Mouse (Mus musculus): ENCODE measurements at regions not wholly inside any gene's neighbourhood (a gene's known extent, or its start where the extent isn't known, plus 50 kb on each side); places are given as distances from the start of the nearest gene placed in this dataset.

GRCm38 (mm10) chr2:92767476-92768005 is 147.4 kb upstream of the Syt13 start:
- H3K79me2 ChIP-seq (ENCODE audit: control insufficient read depth, insufficient read depth, low read length, poor library complexity) = no peaks in the 10 kb centered on the region
- H3K4me3 ChIP-seq (ENCODE audit: control insufficient read depth in 1 of 2, insufficient read depth in 1 of 2, low read depth in 2 of 2, low read length in 2 of 2) = no peak overlapping the region
- H3K36me3 ChIP-seq (ENCODE audit: control insufficient read depth in 1 of 2, insufficient read depth in 2 of 2, low read length in 2 of 2) = no peaks in the 10 kb centered on the region
- no peak overlapping the region for H3K27ac ChIP-seq (ENCODE audit: control insufficient read depth, low read depth, low read length)
- DNase-seq (ENCODE audit: low read depth, low spot score) = no peak
- TF ChIP-seq JUND (IDR thresholded peaks at IDR 0.05; ENCODE audit: low read depth, low read length) = no peak
- no peak for TF ChIP-seq E2F4 (IDR thresholded peaks at IDR 0.05; ENCODE audit: borderline replicate concordance, low read depth, low read length)
- no peak for TF ChIP-seq MAX (IDR thresholded peaks at IDR 0.05; ENCODE audit: low read length)
- TF ChIP-seq ETS1 (IDR thresholded peaks at IDR 0.05; ENCODE audit: low read depth, low read length) = no peak
- TF ChIP-seq POLR2AphosphoS5 (IDR thresholded peaks at IDR 0.05; ENCODE audit: borderline replicate concordance, low read depth, low read length) = no peak
- no peaks in the 10 kb centered on the region for H3K4me1 ChIP-seq (ENCODE audit: control insufficient read depth in 1 of 2, insufficient read depth in 2 of 2, low read length in 2 of 2)
- H3K9me3 ChIP-seq (replicated peaks; ENCODE audit: insufficient read depth, low read length) = no peaks in the 10 kb centered on the region
- peaks cover under 1 to 2% of the 10 kb centered on the region in 2 experiments; a peak in 3 of 4 replicates for H3K27me3 ChIP-seq (ENCODE audit: control insufficient read depth in 1 of 2, insufficient read depth in 2 of 2, low read length in 2 of 2)
- H3K9ac ChIP-seq (ENCODE audit: control insufficient read depth, low read depth, low read length, poor library complexity, severe bottlenecking) = no peak overlapping the region

DNA sequence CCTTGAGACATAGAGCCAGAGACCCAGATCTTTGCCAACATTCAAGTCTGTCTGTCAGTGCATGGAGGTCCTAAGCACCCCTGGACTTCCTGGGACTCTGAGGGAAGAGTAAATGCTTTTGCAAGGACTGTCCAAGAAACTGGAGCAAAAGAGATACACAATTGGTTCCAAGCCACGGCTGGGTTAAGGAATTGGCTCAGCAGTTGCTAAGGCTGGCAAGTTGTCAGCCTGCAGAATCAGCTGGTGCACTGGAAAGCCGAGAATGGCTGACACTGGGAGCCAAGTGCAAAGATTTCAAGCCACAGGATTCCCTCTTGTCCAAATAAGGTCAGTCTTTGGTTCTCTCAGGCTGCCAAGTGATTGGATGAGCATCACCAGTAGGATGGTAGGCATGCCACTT is 146.8 kb upstream of the Syt13 start:
- Histone ChIP-seq H3K9ac (ENCODE audit: control insufficient read depth, low read depth, low read length, poor library complexity, severe bottlenecking) (no peak overlapping the region), H3K9me3 (replicated peaks; ENCODE audit: insufficient read depth, low read length) (no peaks in the 10 kb centered on the region), H3K79me2 (ENCODE audit: control insufficient read depth, insufficient read depth, low read length, poor library complexity) (no peaks in the 10 kb centered on the region), H3K27me3 (ENCODE audit: control insufficient read depth in 1 of 2, insufficient read depth in 2 of 2, low read length in 2 of 2) (peaks cover 0 to 3% of the 10 kb centered on the region in 2 experiments; a peak in 3 of 4 replicates), H3K4me1 (ENCODE audit: control insufficient read depth in 1 of 2, insufficient read depth in 2 of 2, low read length in 2 of 2) (no peaks in the 10 kb centered on the region), H3K27ac (ENCODE audit: control insufficient read depth, low read depth, low read length) (no peak overlapping the region), H3K4me3 (ENCODE audit: control insufficient read depth in 1 of 2, insufficient read depth in 1 of 2, low read depth in 2 of 2, low read length in 2 of 2) (no peak overlapping the region), H3K36me3 (ENCODE audit: control insufficient read depth in 1 of 2, insufficient read depth in 2 of 2, low read length in 2 of 2) (no peaks in the 10 kb centered on the region)
- TF ChIP-seq TAL1 (IDR thresholded peaks at IDR 0.05; ENCODE audit: low read length) (no peak), BHLHE40 (IDR thresholded peaks at IDR 0.05; ENCODE audit: borderline replicate concordance, low read depth, low read length) (no peak), MAX (IDR thresholded peaks at IDR 0.05; ENCODE audit: low read length) (no peak), ZMIZ1 (IDR thresholded peaks at IDR 0.05; ENCODE audit: low read depth, low read length) (no peak), MAFK (IDR thresholded peaks at IDR 0.05; ENCODE audit: borderline replicate concordance, low read depth, low read length) (no peak)
- no peak for DNase-seq (ENCODE audit: low read depth, low spot score)

DNA sequence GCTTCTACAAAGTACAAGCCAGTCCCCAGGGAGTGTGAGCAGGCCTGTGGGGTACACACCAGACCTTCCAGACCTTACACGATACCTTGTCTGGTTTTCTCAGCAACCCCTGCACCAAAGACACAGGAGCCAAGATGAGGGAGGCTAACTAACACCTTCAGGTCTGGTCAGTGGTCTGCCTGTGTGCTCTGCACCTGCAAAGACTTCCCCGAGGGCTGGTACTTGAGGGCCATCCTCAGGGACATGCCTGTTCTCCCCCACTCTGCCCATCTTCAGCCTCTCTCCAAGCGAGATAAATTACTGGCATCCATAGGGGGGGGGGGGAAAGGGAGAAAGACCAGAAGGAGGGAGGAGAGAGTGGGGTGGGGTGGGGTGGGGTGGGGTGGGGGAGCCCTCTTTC is 145.8 kb upstream of the Syt13 start:
- no peaks in the 10 kb centered on the region for H3K79me2 ChIP-seq (ENCODE audit: control insufficient read depth, insufficient read depth, low read length, poor library complexity)
- no peak overlapping the region for H3K4me3 ChIP-seq (ENCODE audit: control insufficient read depth in 1 of 2, insufficient read depth in 1 of 2, low read depth in 2 of 2, low read length in 2 of 2)
- H3K9ac ChIP-seq (ENCODE audit: control insufficient read depth, low read depth, low read length, poor library complexity, severe bottlenecking) = no peak overlapping the region
- no peak overlapping the region for H3K27ac ChIP-seq (ENCODE audit: control insufficient read depth, low read depth, low read length)
- TF ChIP-seq MYC (IDR thresholded peaks at IDR 0.05; ENCODE audit: low read depth, low read length) (no peak), TBP (IDR thresholded peaks at IDR 0.05; ENCODE audit: low read depth, low read length) (no peak), GATA1 (IDR thresholded peaks at IDR 0.05; ENCODE audit: low read depth, low read length) (no peak), CHD1 (IDR thresholded peaks at IDR 0.05; ENCODE audit: low read depth, low read length) (no peak), NELFE (IDR thresholded peaks at IDR 0.05; ENCODE audit: low read depth, low read length) (no peak), BHLHE40 (IDR thresholded peaks at IDR 0.05; ENCODE audit: borderline replicate concordance, low read depth, low read length) (no peak), MYB (IDR thresholded peaks at IDR 0.05; ENCODE audit: low read depth, low read length) (no peak), CTCF (IDR thresholded peaks at IDR 0.05 in 2 of 3, conservative IDR thresholded peaks at IDR 0.05 in 1 of 3; ENCODE audit: control insufficient read depth in 1 of 3, insufficient read depth in 1 of 3, low read depth in 2 of 3, low read length in 3 of 3, poor library complexity in 1 of 3, severe bottlenecking in 1 of 3) (no peak), TAL1 (IDR thresholded peaks at IDR 0.05; ENCODE audit: low read length) (no peak), ZC3H11A (IDR thresholded peaks at IDR 0.05; ENCODE audit: low read depth, low read length) (no peak), ZNF384 (IDR thresholded peaks at IDR 0.05; ENCODE audit: low read depth, low read length) (no peak), USF2 (IDR thresholded peaks at IDR 0.05; ENCODE audit: borderline replicate concordance in 1 of 2, insufficient read depth in 1 of 2, low read depth in 1 of 2, low read length in 2 of 2) (no peak), POLR2AphosphoS5 (IDR thresholded peaks at IDR 0.05; ENCODE audit: borderline replicate concordance, low read depth, low read length) (no peak), NRF1 (IDR thresholded peaks at IDR 0.05; ENCODE audit: insufficient read depth, low read depth, low read length, poor library complexity, severe bottlenecking) (no peak), RCOR1 (IDR thresholded peaks at IDR 0.05; ENCODE audit: low read depth, low read length) (no peak), SMC3 (IDR thresholded peaks at IDR 0.05; ENCODE audit: low read depth, low read length) (no peak), POLR2AphosphoS2 (IDR thresholded peaks at IDR 0.05; ENCODE audit: low read length) (no peak), JUND (IDR thresholded peaks at IDR 0.05; ENCODE audit: low read depth, low read length) (no peak)
- no peaks in the 10 kb centered on the region for H3K9me3 ChIP-seq (replicated peaks; ENCODE audit: insufficient read depth, low read length)
- H3K4me1 ChIP-seq (ENCODE audit: control insufficient read depth in 1 of 2, insufficient read depth in 2 of 2, low read length in 2 of 2) = no peaks in the 10 kb centered on the region
- no peak for DNase-seq (ENCODE audit: low read depth, low spot score)
- peaks cover 0 to 8% of the 10 kb centered on the region in 2 experiments; a peak in 3 of 4 replicates for H3K27me3 ChIP-seq (ENCODE audit: control insufficient read depth in 1 of 2, insufficient read depth in 2 of 2, low read length in 2 of 2)
- no peaks in the 10 kb centered on the region for H3K36me3 ChIP-seq (ENCODE audit: control insufficient read depth in 1 of 2, insufficient read depth in 2 of 2, low read length in 2 of 2)
